In the genomic region with DNA sequence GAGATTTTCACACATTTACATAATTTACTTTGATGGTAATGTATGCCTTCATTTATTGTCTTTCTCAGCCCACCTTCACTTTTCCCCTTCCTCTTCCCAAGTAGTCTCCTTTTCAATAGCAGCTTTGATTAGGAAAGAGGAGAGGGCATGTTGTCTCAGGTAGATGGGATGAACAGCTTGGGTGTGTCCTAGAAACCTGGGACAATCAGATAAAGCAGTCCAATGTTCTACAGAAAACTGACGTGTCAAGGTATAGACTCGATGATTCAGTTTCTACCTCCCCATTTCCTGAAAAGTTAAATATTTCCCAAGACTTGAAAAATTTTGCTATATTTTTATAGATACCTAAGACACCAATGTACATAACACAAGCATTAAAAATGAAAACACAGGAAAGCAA, we compare ENCODE assay signal across 23 mouse cellular contexts. TPM values are rescaled to one million over a fixed set of nuclear protein-coding genes. Genes with fewer than 3 reads are reported as not detected.
DNase-seq lines count a peak whose midpoint lies in the region; ATAC-seq and TF ChIP-seq lines count a peak whose summit lies in the region.
"Had no signal": no experiment of that assay in that cellular context is flagged by ENCODE, and none has a peak within 500 bp of the region (broad histone marks: within the 10 kb centered on the region; RNA-seq: fewer than 3 reads in every experiment).

No protein-coding gene starts in this region.

- no peak overlapping the region for H3K4me2 ChIP-seq in intestine, embryonic 15.5 days (replicated peaks)
- no peak overlapping the region for H3K4me2 ChIP-seq in intestine, embryonic 16.5 days (ENCODE audit: low read depth, low read length)
- H3K4me2 ChIP-seq in intestine, postnatal 0 days (replicated peaks; ENCODE audit: low read depth), result no peak overlapping the region
- no peak overlapping the region for H3K4me2 ChIP-seq in neural tube, embryonic 15.5 days

- H3K9ac ChIP-seq in intestine, embryonic 15.5 days, result no peak overlapping the region
- no peak overlapping the region for H3K9ac ChIP-seq in intestine, embryonic 16.5 days (ENCODE audit: low read depth, low read length)
- H3K9ac ChIP-seq in intestine, postnatal 0 days (ENCODE audit: low read depth, low read length), result no peak overlapping the region
- no peak overlapping the region for H3K9ac ChIP-seq in neural tube, embryonic 15.5 days (replicated peaks)

- WGBS in intestine, embryonic 15.5 days, result 62% methylated on average over 2 of the region's 2 CpGs
- 68% methylated on average over 2 of the region's 2 CpGs for WGBS in intestine, embryonic 16.5 days
- WGBS in intestine, postnatal 0 days, result 62% methylated on average over 2 of the region's 2 CpGs
- 90% methylated on average over 2 of the region's 2 CpGs for WGBS in neural tube, embryonic 15.5 days

- H3K4me3 ChIP-seq in intestine, embryonic 15.5 days (replicated peaks), result no peak overlapping the region
- no peak overlapping the region for H3K4me3 ChIP-seq in intestine, embryonic 16.5 days (ENCODE audit: low read length)
- no peak overlapping the region for H3K4me3 ChIP-seq in intestine, postnatal 0 days (ENCODE audit: low read depth, low read length)
- H3K4me3 ChIP-seq in neural tube, embryonic 15.5 days (replicated peaks), result no peak overlapping the region
- H3K4me3 ChIP-seq in layer of hippocampus, adult 2 months, result no peak overlapping the region

- H3K27me3 ChIP-seq in intestine, embryonic 15.5 days (replicated peaks), result no peaks in the 10 kb centered on the region
- peaks cover 5% of the 10 kb centered on the region; the same call in 1 of the 2 replicates for H3K27me3 ChIP-seq in intestine, embryonic 16.5 days (replicated peaks; ENCODE audit: control insufficient read depth, insufficient read depth, low read length)
- H3K27me3 ChIP-seq in intestine, postnatal 0 days (replicated peaks; ENCODE audit: control insufficient read depth, insufficient read depth, low read length), result no peaks in the 10 kb centered on the region
- H3K27me3 ChIP-seq in neural tube, embryonic 15.5 days (replicated peaks), result peaks cover 2% of the 10 kb centered on the region; the same call in 1 of the 2 replicates
- H3K27me3 ChIP-seq: CH12.LX had no signal

- no peak overlapping the region for H3K27ac ChIP-seq in intestine, embryonic 15.5 days
- H3K27ac ChIP-seq in intestine, embryonic 16.5 days (ENCODE audit: low read length), result no peak overlapping the region
- no peak overlapping the region for H3K27ac ChIP-seq in intestine, postnatal 0 days (ENCODE audit: low read depth, low read length)
- H3K27ac ChIP-seq in neural tube, embryonic 15.5 days (replicated peaks), result no peak overlapping the region
- H3K27ac ChIP-seq in layer of hippocampus, adult 2 months, result no peak overlapping the region

- intact Hi-C loops in heart, postnatal 25 days (cut with DNase I), result loop anchor here (2.0 to 10.0 kb wide), 2 partner anchors 76 to 1264 kb away; no protein-coding TSS in a partner anchor

- no peak for TF ChIP-seq CTCF in intestine, postnatal 0 days (IDR thresholded peaks at IDR 0.05; ENCODE audit: low read depth)
- TF ChIP-seq CTCF in layer of hippocampus, adult 2 months (conservative IDR thresholded peaks at IDR 0.05), result no peak

- no peaks in the 10 kb centered on the region for H3K9me3 ChIP-seq in intestine, embryonic 15.5 days
- H3K9me3 ChIP-seq in intestine, embryonic 16.5 days (ENCODE audit: control insufficient read depth, low read length), result no peaks in the 10 kb centered on the region
- no peaks in the 10 kb centered on the region for H3K9me3 ChIP-seq in intestine, postnatal 0 days (ENCODE audit: control insufficient read depth)
- H3K9me3 ChIP-seq in neural tube, embryonic 15.5 days (replicated peaks), result no peaks in the 10 kb centered on the region
- H3K9me3 ChIP-seq: G1E had no signal

- ATAC-seq in intestine, embryonic 15.5 days, result peak; percentile 81; the same call in 1 of the 2 replicates
- ATAC-seq in intestine, embryonic 16.5 days, result peak; percentile 75
- ATAC-seq in intestine, postnatal 0 days, result peak; percentile 69
- ATAC-seq in neural tube, embryonic 15.5 days (ENCODE audit: low FRiP score), result no peak
- ATAC-seq: activated CD4-positive, CD25-positive, alpha-beta regulatory T cell, adult 4 months; CD4-positive, CD25-positive, alpha-beta regulatory T cell, adult 4 months; Patski had no signal

- no peaks in the 10 kb centered on the region for H3K4me1 ChIP-seq in intestine, embryonic 15.5 days (replicated peaks)
- H3K4me1 ChIP-seq in intestine, embryonic 16.5 days (ENCODE audit: control insufficient read depth, insufficient read depth, low read length), result no peaks in the 10 kb centered on the region
- no peaks in the 10 kb centered on the region for H3K4me1 ChIP-seq in intestine, postnatal 0 days (replicated peaks; ENCODE audit: control insufficient read depth, insufficient read depth, low read length)
- no peaks in the 10 kb centered on the region for H3K4me1 ChIP-seq in neural tube, embryonic 15.5 days

- DNase-seq in heart, postnatal 25 days (ENCODE audit: low spot score), result no peak
- DNase-seq in layer of hippocampus, adult 2 months (ENCODE audit: low spot score in 2 of 2), result no peak
- DNase-seq: adrenal gland, adult 2 months; adrenal gland, adult 8-10 months; adrenal gland, postnatal 10 days; adrenal gland, postnatal 14 days; adrenal gland, postnatal 25 days; adrenal gland, postnatal 36 days; B cell, adult 2 months; cerebellum, adult 11 months; cerebellum, adult 11-12 months; cerebellum, adult 18-20 months had no signal

- H3K36me3 ChIP-seq in intestine, embryonic 15.5 days, result no peaks in the 10 kb centered on the region
- no peaks in the 10 kb centered on the region for H3K36me3 ChIP-seq in intestine, embryonic 16.5 days (ENCODE audit: control insufficient read depth, insufficient read depth, low read length)
- no peaks in the 10 kb centered on the region; the same call in 1 of the 2 replicates for H3K36me3 ChIP-seq in intestine, postnatal 0 days (ENCODE audit: control insufficient read depth, insufficient read depth)
- H3K36me3 ChIP-seq in neural tube, embryonic 15.5 days, result no peaks in the 10 kb centered on the region
- H3K36me3 ChIP-seq: G1E had no signal

RNA-seq across cellular contexts. Expression of gene Ace2, which starts 39.7 kb away (rescaled TPM):
- 69.3 and 74.3 TPM in 2 replicates for polyA plus RNA-seq in intestine, embryonic 15.5 days (2015; fragmentation: Nextera tagmentation; extraction: Ambion mirVana)
- polyA plus RNA-seq in intestine, embryonic 16.5 days (2015; fragmentation: Nextera tagmentation; extraction: Ambion mirVana), result 124 and 183 TPM in 2 replicates
- 515 and 570 TPM in 2 replicates for polyA plus RNA-seq in intestine, postnatal 0 days (2015; fragmentation: Nextera tagmentation; extraction: Ambion mirVana)
- 1 to 10 TPM; 1.1 to 1.9 TPM for total RNA-seq in heart, postnatal 25 days (2021)
- 0.10 and 3.2 TPM in 2 replicates for polyA plus RNA-seq in neural tube, embryonic 15.5 days (2015; fragmentation: Nextera tagmentation; extraction: Ambion mirVana)
- total RNA-seq in layer of hippocampus, adult 2 months (2021), result 1 to 10 TPM in 1 of 2 experiments, under 1 TPM in 1; 0.91 to 1.4 TPM
- total RNA-seq: ES-E14, MEL had no signal
- polyA plus RNA-seq: activated CD4-positive, CD25-positive, alpha-beta regulatory T cell, adult 4 months; CD4-positive, CD25-positive, alpha-beta regulatory T cell, adult 4 months; G1E had no signal

Comparison
In these comparisons a context has a peak if more than half of its experiments do, and no peak if none do; other contexts are left out.
1. RNA of gene Ace2, which starts 39.7 kb away (polyA plus RNA-seq): 515 to 570 TPM in intestine, postnatal 0 days, 124 to 183 TPM in intestine, embryonic 16.5 days and 69.3 to 74.3 TPM in intestine, embryonic 15.5 days; 0.10 to 3.2 TPM in neural tube, embryonic 15.5 days; every median in the first group is over 10 times any median in the second.